Mouse (Mus musculus): ENCODE data around the gene Fgd2. TPM values are rescaled to one million over a fixed set of nuclear protein-coding genes. Genes with fewer than 3 reads are reported as not detected.

The Fgd2 gene
- polyA plus RNA-seq, 1 experiment from 2014 or later, result 3.2 TPM

- Histone ChIP-seq H3K4me3 (replicated peaks) (no peak overlapping the region), H3K4me1 (replicated peaks) (no peaks in the 10 kb centered on the region), H3K4me2 (replicated peaks) (no peak overlapping the region), H3K9ac (replicated peaks) (no peak overlapping the region), H3K27me3 (no peaks in the 10 kb centered on the region), H3K9me3 (no peaks in the 10 kb centered on the region), H3K27ac (no peak overlapping the region), H3K36me3 (no peaks in the 10 kb centered on the region)
- ATAC-seq, result no peak
- 95% methylated on average over 13 of the region's 13 CpGs for WGBS
Observed at GRCm38 (mm10) chr17:29408364-29408763, 47.6 kb downstream of the Fgd2 start.

- no peaks in the 10 kb centered on the region for H3K27me3 ChIP-seq
- WGBS, result 78% methylated on average over 5 of the region's 5 CpGs
- no peak overlapping the region for H3K27ac ChIP-seq
- no peaks in the 10 kb centered on the region for H3K36me3 ChIP-seq
- H3K9me3 ChIP-seq, result no peaks in the 10 kb centered on the region
- no peak overlapping the region for H3K9ac ChIP-seq (replicated peaks)
- H3K4me1 ChIP-seq (replicated peaks), result no peaks in the 10 kb centered on the region
- ATAC-seq, result no peak
- H3K4me2 ChIP-seq (replicated peaks), result no peak overlapping the region
- H3K4me3 ChIP-seq (replicated peaks), result no peak overlapping the region
Observed at GRCm38 (mm10) chr17:29409800-29410343, 49.2 kb downstream of the Fgd2 start.

GRCm38 (mm10) chr17:29411821-29412425 is 51.2 kb downstream of the Fgd2 start:
- 29% methylated on average over 8 of the region's 8 CpGs for WGBS
- ATAC-seq, result no peak
- H3K9ac ChIP-seq (replicated peaks), result no peak overlapping the region
- H3K36me3 ChIP-seq, result no peaks in the 10 kb centered on the region
- H3K4me1 ChIP-seq (replicated peaks), result peaks cover 12% of the 10 kb centered on the region
- no peak overlapping the region for H3K27ac ChIP-seq
- H3K4me3 ChIP-seq (replicated peaks), result no peak overlapping the region
- H3K9me3 ChIP-seq, result no peaks in the 10 kb centered on the region
- H3K27me3 ChIP-seq, result peaks cover 6% of the 10 kb centered on the region
- no peak overlapping the region for H3K4me2 ChIP-seq (replicated peaks)

- Histone ChIP-seq H3K36me3 (no peaks in the 10 kb centered on the region), H3K27ac (no peak overlapping the region), H3K4me1 (replicated peaks) (peaks cover 12% of the 10 kb centered on the region), H3K27me3 (peaks cover 6% of the 10 kb centered on the region), H3K4me2 (replicated peaks) (no peak overlapping the region), H3K4me3 (replicated peaks) (no peak overlapping the region), H3K9me3 (no peaks in the 10 kb centered on the region), H3K9ac (replicated peaks) (no peak overlapping the region)
- ATAC-seq, result no peak
- 91% methylated on average over 2 of the region's 2 CpGs for WGBS
Observed at GRCm38 (mm10) chr17:29414566-29414965, 53.9 kb downstream of the Fgd2 start.

- Histone ChIP-seq H3K9ac (replicated peaks) (peak overlapping the region; percentile 28; the same call in 1 of the 2 replicates), H3K27me3 (peaks cover 6% of the 10 kb centered on the region), H3K36me3 (no peaks in the 10 kb centered on the region), H3K4me2 (replicated peaks) (peak overlapping the region; percentile 48), H3K4me3 (replicated peaks) (peak overlapping the region; percentile 21), H3K9me3 (no peaks in the 10 kb centered on the region), H3K27ac (no peak overlapping the region), H3K4me1 (replicated peaks) (peaks cover 12% of the 10 kb centered on the region)
- peak; percentile 87 for ATAC-seq
- 5% methylated on average over 31 of the region's 31 CpGs for WGBS
Observed at GRCm38 (mm10) chr17:29415761-29416662, 55.3 kb downstream of the Fgd2 start.

- Histone ChIP-seq H3K27ac (no peak overlapping the region), H3K4me3 (replicated peaks) (no peak overlapping the region), H3K9me3 (no peaks in the 10 kb centered on the region), H3K9ac (replicated peaks) (no peak overlapping the region), H3K4me1 (replicated peaks) (peaks cover 12% of the 10 kb centered on the region), H3K36me3 (no peaks in the 10 kb centered on the region), H3K4me2 (replicated peaks) (peak overlapping the region; percentile 48; the same call in 1 of the 2 replicates), H3K27me3 (peaks cover 6% of the 10 kb centered on the region)
- 52% methylated on average over 5 of the region's 5 CpGs for WGBS
- ATAC-seq, result no peak
Observed at GRCm38 (mm10) chr17:29416757-29417156, 56.0 kb downstream of the Fgd2 start.

- H3K4me3 ChIP-seq (replicated peaks), result no peak overlapping the region
- H3K27ac ChIP-seq, result no peak overlapping the region
- H3K27me3 ChIP-seq, result peaks cover 6% of the 10 kb centered on the region
- 60% methylated on average over 3 of the region's 3 CpGs for WGBS
- no peak for ATAC-seq
- no peak overlapping the region for H3K9ac ChIP-seq (replicated peaks)
- peaks cover 12% of the 10 kb centered on the region for H3K4me1 ChIP-seq (replicated peaks)
- no peak overlapping the region for H3K4me2 ChIP-seq (replicated peaks)
- H3K9me3 ChIP-seq, result no peaks in the 10 kb centered on the region
- no peaks in the 10 kb centered on the region for H3K36me3 ChIP-seq
Observed at GRCm38 (mm10) chr17:29418758-29419380, 58.2 kb downstream of the Fgd2 start.

- H3K4me2 ChIP-seq (replicated peaks), result no peak overlapping the region
- no peak overlapping the region for H3K9ac ChIP-seq (replicated peaks)
- H3K27me3 ChIP-seq, result peaks cover 6% of the 10 kb centered on the region
- no peaks in the 10 kb centered on the region for H3K9me3 ChIP-seq
- no peak overlapping the region for H3K4me3 ChIP-seq (replicated peaks)
- H3K4me1 ChIP-seq (replicated peaks), result peaks cover 12% of the 10 kb centered on the region
- no peaks in the 10 kb centered on the region for H3K36me3 ChIP-seq
- 78% methylated on average over 12 of the region's 12 CpGs for WGBS
- H3K27ac ChIP-seq, result no peak overlapping the region
- ATAC-seq, result no peak
Observed at GRCm38 (mm10) chr17:29419976-29420739, 59.4 kb downstream of the Fgd2 start.

- no peak for ATAC-seq
- Histone ChIP-seq H3K27ac (no peak overlapping the region), H3K9ac (replicated peaks) (no peak overlapping the region), H3K27me3 (no peaks in the 10 kb centered on the region), H3K36me3 (no peaks in the 10 kb centered on the region), H3K4me3 (replicated peaks) (no peak overlapping the region), H3K4me2 (replicated peaks) (no peak overlapping the region), H3K4me1 (replicated peaks) (peaks cover 5% of the 10 kb centered on the region), H3K9me3 (no peaks in the 10 kb centered on the region)
- WGBS, result 79% methylated on average over 3 of the region's 3 CpGs
Observed at GRCm38 (mm10) chr17:29421319-29421718, 60.6 kb downstream of the Fgd2 start.

GRCm38 (mm10) chr17:29422337-29422736 is 61.6 kb downstream of the Fgd2 start:
- H3K4me2 ChIP-seq (replicated peaks), result no peak overlapping the region
- H3K4me1 ChIP-seq (replicated peaks), result no peaks in the 10 kb centered on the region; the same call in 1 of the 2 replicates
- H3K36me3 ChIP-seq, result no peaks in the 10 kb centered on the region
- H3K27ac ChIP-seq, result no peak overlapping the region
- ATAC-seq, result no peak
- 86% methylated on average over 6 of the region's 6 CpGs for WGBS
- H3K9ac ChIP-seq (replicated peaks), result no peak overlapping the region
- no peak overlapping the region for H3K4me3 ChIP-seq (replicated peaks)
- H3K9me3 ChIP-seq, result no peaks in the 10 kb centered on the region
- H3K27me3 ChIP-seq, result no peaks in the 10 kb centered on the region

GRCm38 (mm10) chr17:29422912-29423504 is 62.3 kb downstream of the Fgd2 start:
- 83% methylated on average over 8 of the region's 8 CpGs for WGBS
- ATAC-seq, result no peak
- Histone ChIP-seq H3K4me3 (replicated peaks) (no peak overlapping the region), H3K4me2 (replicated peaks) (no peak overlapping the region), H3K9me3 (no peaks in the 10 kb centered on the region), H3K9ac (replicated peaks) (no peak overlapping the region), H3K27me3 (0 out of 2 replicates have a peak, but pooled peaks cover under 1% of the 10 kb centered on the region), H3K27ac (no peak overlapping the region), H3K36me3 (no peaks in the 10 kb centered on the region), H3K4me1 (replicated peaks) (no peaks in the 10 kb centered on the region; the same call in 1 of the 2 replicates)
